Mouse (Mus musculus): ENCODE data around the gene Ccdc58. TPM values are rescaled to one million over a fixed set of nuclear protein-coding genes. Genes with fewer than 3 reads are reported as not detected.
"Not testable (repeated sequence)": the region's sequence is repeated elsewhere in the genome, so short reads cannot be mapped to it uniquely, and the experiment has no call there.

Ccdc58 gene
- polyA plus RNA-seq, 1 experiment from 2014 or later = 67.6 TPM

DNA sequence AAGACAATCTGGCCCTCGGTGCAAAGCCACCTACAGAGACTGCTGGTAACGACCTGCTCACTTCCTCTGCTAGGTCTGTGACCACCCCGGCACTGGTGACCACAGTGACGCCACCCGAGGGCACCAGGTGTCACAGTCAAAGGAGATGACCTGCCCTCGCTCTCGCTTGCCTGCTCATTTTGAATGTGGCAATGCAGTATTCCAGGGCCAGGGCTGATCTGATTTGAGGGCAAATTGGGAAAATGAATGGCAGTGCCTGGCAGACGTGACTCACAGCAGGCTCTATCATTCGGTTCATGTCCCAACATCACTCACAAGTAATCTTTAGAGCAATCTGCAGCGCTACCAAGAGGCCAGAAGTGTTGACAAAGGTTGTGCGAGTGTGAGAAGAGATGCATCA lies 15.1 kb upstream of the Ccdc58 start:
- no peak overlapping the region for H3K4me2 ChIP-seq (replicated peaks)
- H3K27ac ChIP-seq (replicated peaks) = no peak overlapping the region
- H3K9ac ChIP-seq = no peak overlapping the region
- H3K36me3 ChIP-seq = peaks cover 40% of the 10 kb centered on the region
- H3K4me3 ChIP-seq (replicated peaks) = no peak overlapping the region
- no peaks in the 10 kb centered on the region for H3K4me1 ChIP-seq
- no peaks in the 10 kb centered on the region for H3K9me3 ChIP-seq (replicated peaks)
- 89% methylated on average over 11 of the region's 11 CpGs for WGBS
- ATAC-seq (ENCODE audit: insufficient number of reproducible peaks, low FRiP score, low TSS enrichment, low read depth) = no peak
- no peaks in the 10 kb centered on the region for H3K27me3 ChIP-seq

DNA sequence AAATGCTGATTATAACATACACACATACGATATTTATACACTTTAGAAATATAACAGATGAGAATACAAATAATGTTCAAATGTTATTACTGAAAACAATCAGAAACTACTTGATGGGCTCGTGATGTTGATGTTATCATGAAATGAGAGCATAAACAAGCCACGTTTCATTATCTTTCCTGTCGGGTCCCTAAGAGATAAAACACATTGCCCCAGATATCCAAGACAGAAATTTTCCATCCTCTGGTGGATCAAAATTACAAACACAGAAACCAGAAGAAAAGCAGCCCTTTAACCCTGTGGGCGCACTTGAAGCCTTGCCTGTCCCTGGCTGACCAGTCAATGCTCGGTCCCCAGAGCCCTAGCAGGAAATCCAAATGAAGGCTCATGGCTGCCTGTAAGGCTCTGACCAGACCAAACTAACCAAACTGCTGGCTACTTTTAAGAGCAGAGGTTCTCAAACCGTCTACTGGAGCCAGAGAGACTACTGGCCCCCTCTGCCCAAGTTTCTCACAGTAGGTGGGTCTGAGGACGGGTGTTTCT lies 13.5 kb upstream of the Ccdc58 start:
- Histone ChIP-seq H3K4me3 (replicated peaks) (no peak overlapping the region), H3K4me1 (no peaks in the 10 kb centered on the region), H3K27me3 (no peaks in the 10 kb centered on the region), H3K9ac (no peak overlapping the region), H3K36me3 (peaks cover 28% of the 10 kb centered on the region), H3K4me2 (replicated peaks) (no peak overlapping the region), H3K9me3 (replicated peaks) (no peaks in the 10 kb centered on the region), H3K27ac (replicated peaks) (no peak overlapping the region)
- ATAC-seq (ENCODE audit: insufficient number of reproducible peaks, low FRiP score, low TSS enrichment, low read depth) = no peak
- 69% methylated on average over 8 of the region's 8 CpGs for WGBS

DNA sequence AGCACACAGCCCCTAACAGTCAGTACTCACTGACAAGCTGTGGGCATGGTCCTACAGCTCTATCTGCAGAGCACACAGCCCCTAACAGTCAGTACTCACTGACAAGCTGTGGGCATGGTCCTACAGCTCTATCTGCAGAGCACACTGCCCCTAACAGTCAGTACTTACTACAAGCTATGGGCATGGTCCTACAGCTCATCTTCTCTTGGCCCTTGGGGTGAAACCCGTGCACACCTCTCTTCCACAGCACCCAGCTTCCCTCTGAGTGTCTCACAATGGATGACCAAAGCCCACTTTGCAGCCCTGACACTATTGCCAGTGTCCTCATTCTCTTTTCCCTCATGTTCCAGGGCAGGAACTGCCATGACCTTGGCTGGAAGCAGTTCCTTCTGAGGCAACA lies 9.0 kb upstream of the Ccdc58 start:
- H3K4me1 ChIP-seq; H3K4me3 ChIP-seq (replicated peaks); ATAC-seq (ENCODE audit: insufficient number of reproducible peaks, low FRiP score, low TSS enrichment, low read depth); H3K4me2 ChIP-seq (replicated peaks); H3K27ac ChIP-seq (replicated peaks); H3K36me3 ChIP-seq; H3K9me3 ChIP-seq (replicated peaks); H3K27me3 ChIP-seq; H3K9ac ChIP-seq: not testable (repeated sequence)
- 78% methylated on average over 1 of the region's 1 CpGs for WGBS

DNA sequence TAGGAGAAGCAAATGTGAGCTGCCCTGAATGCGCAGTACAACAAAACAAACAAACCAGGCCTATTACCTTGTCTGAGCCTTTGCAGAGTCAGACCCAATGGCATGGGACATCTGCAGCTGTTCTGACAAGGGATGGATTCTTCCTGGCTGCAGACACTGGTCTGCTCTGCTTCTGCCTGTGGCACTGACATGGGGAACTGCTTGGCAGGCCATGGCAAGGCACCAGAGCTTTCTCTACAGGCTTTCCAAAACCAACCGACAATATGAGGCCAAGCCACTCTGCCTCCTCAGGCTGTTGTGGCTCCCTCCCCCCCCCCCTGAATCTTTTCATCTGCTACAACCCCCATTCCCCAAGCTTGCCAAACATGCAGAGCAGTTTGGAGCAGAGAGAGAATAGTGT lies 8.2 kb upstream of the Ccdc58 start:
- H3K4me1 ChIP-seq = peaks cover 5% of the 10 kb centered on the region; the same call in 1 of the 2 replicates
- 60% methylated on average over 2 of the region's 2 CpGs for WGBS
- H3K4me2 ChIP-seq (replicated peaks) = no peak overlapping the region
- H3K27ac ChIP-seq (replicated peaks) = no peak overlapping the region
- peaks cover 4% of the 10 kb centered on the region; the same call in 1 of the 2 replicates for H3K36me3 ChIP-seq
- H3K9me3 ChIP-seq (replicated peaks) = no peaks in the 10 kb centered on the region
- ATAC-seq (ENCODE audit: insufficient number of reproducible peaks, low FRiP score, low TSS enrichment, low read depth) = no peak
- no peak overlapping the region for H3K4me3 ChIP-seq (replicated peaks)
- no peak overlapping the region for H3K9ac ChIP-seq
- H3K27me3 ChIP-seq = no peaks in the 10 kb centered on the region

DNA sequence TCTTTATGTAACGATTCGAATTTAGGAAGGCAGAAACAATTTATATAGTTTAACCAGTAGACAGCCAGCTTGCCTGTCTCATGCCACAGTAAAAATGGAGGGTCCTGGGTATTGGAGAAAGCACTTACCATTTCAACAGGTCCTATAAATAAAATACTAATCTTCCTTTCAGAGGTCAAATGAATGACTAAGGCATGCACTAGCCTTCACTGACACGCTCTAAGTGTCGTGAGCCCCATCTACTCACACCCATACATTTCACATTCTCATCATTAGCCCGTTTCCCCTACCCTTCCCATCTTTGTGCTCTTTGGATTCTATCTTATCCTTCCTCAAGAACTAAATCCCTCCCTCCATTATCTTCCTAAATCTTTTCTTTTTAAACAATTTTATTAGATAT lies 6.6 kb upstream of the Ccdc58 start:
- Histone ChIP-seq H3K27ac (replicated peaks) (no peak overlapping the region), H3K4me1 (peaks cover 14% of the 10 kb centered on the region; the same call in 1 of the 2 replicates), H3K9me3 (replicated peaks) (no peaks in the 10 kb centered on the region), H3K4me2 (replicated peaks) (no peak overlapping the region), H3K9ac (no peak overlapping the region), H3K27me3 (no peaks in the 10 kb centered on the region), H3K4me3 (replicated peaks) (no peak overlapping the region), H3K36me3 (peaks cover 4% of the 10 kb centered on the region; the same call in 1 of the 2 replicates)
- no peak for ATAC-seq (ENCODE audit: insufficient number of reproducible peaks, low FRiP score, low TSS enrichment, low read depth)
- 77% methylated on average over 5 of the region's 5 CpGs for WGBS

DNA sequence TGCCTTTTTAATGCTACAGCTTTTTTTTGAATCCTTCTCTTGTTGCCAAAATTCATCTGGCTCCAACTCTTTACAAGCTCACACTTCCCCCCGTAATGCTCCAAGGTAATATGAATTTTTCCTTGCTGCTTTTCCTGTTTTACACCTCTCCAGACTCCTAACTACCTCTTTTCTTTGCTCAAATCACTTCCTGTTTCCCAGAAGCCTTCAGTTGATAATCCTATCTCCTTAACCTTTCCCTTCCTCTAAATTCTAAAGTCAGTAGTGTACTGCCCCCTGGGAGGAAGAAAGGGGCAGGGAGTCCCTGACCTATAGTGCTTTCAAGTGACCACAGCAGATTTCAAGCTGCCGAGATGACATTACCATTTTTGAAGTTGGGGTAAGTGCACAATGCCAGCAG lies 3.8 kb upstream of the Ccdc58 start:
- H3K36me3 ChIP-seq = no peaks in the 10 kb centered on the region
- H3K9ac ChIP-seq = no peak overlapping the region
- H3K4me2 ChIP-seq (replicated peaks) = no peak overlapping the region
- no peak overlapping the region for H3K4me3 ChIP-seq (replicated peaks)
- H3K27ac ChIP-seq (replicated peaks) = no peak overlapping the region
- H3K9me3 ChIP-seq (replicated peaks) = no peaks in the 10 kb centered on the region
- no peaks in the 10 kb centered on the region for H3K27me3 ChIP-seq
- ATAC-seq (ENCODE audit: insufficient number of reproducible peaks, low FRiP score, low TSS enrichment, low read depth) = no peak
- H3K4me1 ChIP-seq = peaks cover 14% of the 10 kb centered on the region; the same call in 1 of the 2 replicates
- WGBS = 53% methylated on average over 2 of the region's 2 CpGs

DNA sequence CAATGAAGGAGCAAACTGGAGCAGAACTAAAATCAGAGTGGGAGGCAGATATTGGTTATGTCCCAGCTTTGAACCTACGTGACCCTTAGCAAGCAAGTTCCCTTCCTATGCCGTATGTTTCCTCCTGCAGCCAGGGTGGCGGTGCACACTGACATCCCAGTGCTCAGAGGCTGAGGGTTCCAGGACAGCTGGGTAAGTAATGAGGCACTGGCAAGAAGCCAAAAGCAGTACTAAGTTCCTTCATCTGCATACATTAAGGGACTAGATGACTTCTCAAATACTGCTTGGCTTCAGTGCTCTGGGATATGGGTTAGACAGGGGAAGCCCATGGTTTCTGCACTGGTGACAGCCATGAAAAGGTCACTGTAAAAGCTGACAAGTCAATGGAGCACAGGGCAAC lies 3.1 kb upstream of the Ccdc58 start:
- no peak overlapping the region for H3K4me3 ChIP-seq (replicated peaks)
- peaks cover 14% of the 10 kb centered on the region; the same call in 1 of the 2 replicates for H3K4me1 ChIP-seq
- ATAC-seq (ENCODE audit: insufficient number of reproducible peaks, low FRiP score, low TSS enrichment, low read depth) = no peak
- H3K4me2 ChIP-seq (replicated peaks) = no peak overlapping the region; the same call in 1 of the 2 replicates
- 56% methylated on average over 3 of the region's 3 CpGs for WGBS
- no peak overlapping the region for H3K27ac ChIP-seq (replicated peaks)
- H3K9ac ChIP-seq = no peak overlapping the region
- no peaks in the 10 kb centered on the region for H3K9me3 ChIP-seq (replicated peaks)
- H3K27me3 ChIP-seq = no peaks in the 10 kb centered on the region
- no peaks in the 10 kb centered on the region for H3K36me3 ChIP-seq

DNA sequence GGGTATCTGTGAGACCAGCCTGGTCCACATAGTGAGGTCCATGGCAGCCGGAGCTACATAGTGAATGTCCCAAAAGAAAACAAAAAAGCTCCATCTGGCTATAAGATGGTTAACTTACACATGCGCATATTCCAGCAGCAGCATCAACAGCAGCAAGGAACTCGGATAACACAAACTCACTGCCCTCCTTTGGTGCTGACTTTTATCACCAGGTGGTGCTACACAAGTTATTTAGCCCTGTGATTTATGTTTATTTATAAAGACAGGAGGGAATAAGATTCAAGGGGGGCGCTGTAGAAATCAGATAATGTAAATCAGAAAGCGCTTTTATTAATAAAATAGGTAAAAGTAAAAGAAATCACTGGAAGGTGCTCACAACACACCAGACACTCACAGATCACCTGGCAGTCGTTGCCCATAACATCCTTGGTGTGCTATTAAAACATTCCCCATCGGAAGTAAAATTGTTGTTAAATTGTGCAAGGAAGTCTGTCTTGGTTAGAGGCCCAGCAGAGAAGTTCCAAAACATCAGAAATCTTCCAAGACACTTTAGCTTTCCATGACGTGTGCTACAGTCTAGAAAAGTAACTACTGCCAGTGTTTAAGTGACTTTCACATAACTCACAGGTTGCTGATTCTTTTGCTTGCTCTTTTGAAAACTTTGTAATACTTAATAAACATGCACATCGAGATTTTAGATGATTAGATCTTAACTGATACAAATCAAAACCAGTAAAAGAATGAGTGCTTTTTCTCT lies 1.5 kb upstream of the Ccdc58 start:
- Histone ChIP-seq H3K4me3 (replicated peaks) (peak overlapping the region; percentile 77), H3K4me2 (replicated peaks) (peak overlapping the region; percentile 62), H3K27ac (replicated peaks) (peak overlapping the region; percentile 23; the same call in 1 of the 2 replicates), H3K9me3 (replicated peaks) (no peaks in the 10 kb centered on the region), H3K36me3 (no peaks in the 10 kb centered on the region), H3K9ac (0 out of 2 replicates have a peak overlapping the region, but pooled peaks have one; percentile 5), H3K27me3 (no peaks in the 10 kb centered on the region), H3K4me1 (peaks cover 10% of the 10 kb centered on the region; the same call in 1 of the 2 replicates)
- WGBS = 20% methylated on average over 9 of the region's 9 CpGs
- ATAC-seq (ENCODE audit: insufficient number of reproducible peaks, low FRiP score, low TSS enrichment, low read depth) = no peak

DNA sequence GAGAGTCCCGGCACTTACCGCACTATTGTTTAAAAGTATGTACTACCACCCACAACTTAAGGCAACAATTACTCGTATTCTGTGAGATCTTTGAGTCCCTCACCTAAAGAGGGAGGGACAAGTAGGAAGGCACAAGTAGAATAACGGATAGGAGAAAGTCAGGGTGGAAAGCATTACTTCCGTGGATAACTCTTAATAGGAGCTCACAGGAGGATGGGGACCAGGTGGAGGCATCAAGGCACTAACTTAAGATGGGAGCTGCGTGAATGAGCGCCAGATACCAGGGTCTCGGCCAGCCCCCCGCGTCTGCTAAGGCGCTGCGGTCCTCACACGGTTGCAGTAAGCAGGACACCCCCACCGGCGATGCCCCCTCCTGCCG lies 425 bp upstream of the Ccdc58 start:
- Histone ChIP-seq H3K27ac (replicated peaks) (peak overlapping the region; percentile 100), H3K27me3 (no peaks in the 10 kb centered on the region), H3K4me3 (replicated peaks) (peak overlapping the region; percentile 77), H3K4me2 (replicated peaks) (peak overlapping the region; percentile 62), H3K9me3 (replicated peaks) (no peaks in the 10 kb centered on the region), H3K4me1 (peaks cover 10% of the 10 kb centered on the region; the same call in 1 of the 2 replicates), H3K36me3 (no peaks in the 10 kb centered on the region), H3K9ac (peak overlapping the region; percentile 85)
- ATAC-seq (ENCODE audit: insufficient number of reproducible peaks, low FRiP score, low TSS enrichment, low read depth) = peak; percentile 55; the same call in 1 of the 2 replicates
- under 1% methylated on average over 16 of the region's 16 CpGs for WGBS

DNA sequence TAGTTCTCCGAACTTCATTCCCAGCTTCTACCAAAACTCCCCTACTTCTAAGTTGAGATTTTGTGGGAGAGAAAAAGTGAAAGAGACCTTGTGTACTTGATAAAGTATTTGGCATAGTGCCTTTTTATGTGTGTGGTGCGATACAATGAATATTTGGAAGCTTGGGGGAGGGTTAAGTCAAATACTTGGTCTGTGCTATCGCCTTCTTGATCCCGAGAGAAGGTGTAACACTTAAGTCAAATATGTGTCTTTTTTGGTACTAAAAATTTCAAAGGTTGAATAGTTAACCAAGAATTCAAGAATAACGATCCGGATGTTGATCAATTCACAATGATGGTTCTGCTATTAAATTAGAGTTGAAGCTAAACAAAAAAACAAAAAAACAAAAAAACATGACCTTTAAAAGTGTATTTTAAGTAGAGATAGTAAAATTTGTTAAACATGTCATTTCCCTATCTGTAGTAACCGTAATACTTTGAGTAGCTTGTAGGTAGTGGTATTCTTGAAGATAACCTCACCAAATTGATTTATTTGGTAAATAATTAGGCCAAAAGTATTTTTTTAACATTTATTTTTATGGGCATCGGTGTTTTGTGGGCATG lies 1.0 kb downstream of the Ccdc58 start:
- Histone ChIP-seq H3K4me3 (replicated peaks) (peak overlapping the region; percentile 77), H3K9me3 (replicated peaks) (no peaks in the 10 kb centered on the region), H3K27ac (replicated peaks) (peak overlapping the region; percentile 100), H3K9ac (peak overlapping the region; percentile 53), H3K27me3 (no peaks in the 10 kb centered on the region), H3K36me3 (no peaks in the 10 kb centered on the region), H3K4me2 (replicated peaks) (peak overlapping the region; percentile 62), H3K4me1 (peaks cover 10% of the 10 kb centered on the region; the same call in 1 of the 2 replicates)
- 28% methylated on average over 8 of the region's 8 CpGs for WGBS
- no peak for ATAC-seq (ENCODE audit: insufficient number of reproducible peaks, low FRiP score, low TSS enrichment, low read depth)

DNA sequence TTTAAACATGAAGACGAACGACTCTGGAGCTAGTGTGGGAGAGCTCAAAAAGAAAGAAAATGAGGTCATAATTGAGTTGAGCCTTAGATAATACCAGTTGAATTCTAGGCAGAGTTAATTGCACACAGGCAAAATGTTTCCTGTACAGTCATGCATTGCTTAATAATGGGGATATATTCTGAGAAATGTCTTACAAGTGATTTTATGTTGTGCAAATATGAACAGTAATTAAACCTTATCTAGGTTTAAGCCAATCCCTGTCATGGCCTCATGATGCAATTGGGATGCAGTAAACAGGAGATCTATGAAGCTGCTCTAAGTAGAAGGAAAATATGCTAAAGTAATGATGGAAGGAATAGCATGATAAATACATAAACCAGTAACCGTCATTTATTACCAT lies 3.3 kb downstream of the Ccdc58 start:
- Histone ChIP-seq H3K36me3 (no peaks in the 10 kb centered on the region), H3K9me3 (replicated peaks) (no peaks in the 10 kb centered on the region), H3K27ac (replicated peaks) (no peak overlapping the region; the same call in 1 of the 2 replicates), H3K27me3 (no peaks in the 10 kb centered on the region), H3K4me2 (replicated peaks) (no peak overlapping the region), H3K4me1 (no peaks in the 10 kb centered on the region), H3K9ac (no peak overlapping the region), H3K4me3 (replicated peaks) (no peak overlapping the region)
- 83% methylated on average over 3 of the region's 3 CpGs for WGBS
- no peak for ATAC-seq (ENCODE audit: insufficient number of reproducible peaks, low FRiP score, low TSS enrichment, low read depth)

Measured in embryonic facial prominence, embryonic 15.5 days (tissue).